Mouse (Mus musculus) liver, adult 2 months (tissue): ENCODE results near the gene Cutc. TPM values are rescaled to one million over a fixed set of nuclear protein-coding genes. Genes with fewer than 3 reads are reported as not detected.
A peak's percentile ranks its signal among the peaks of the same experiment; 100 is the strongest.

Experiments
- DNase-seq: peaks from one replicate; pipeline ENCODE4 v3.0.0-alpha.2; 2011; ENCODE audit warnings: low read depth, low spot score; ENCODE audit errors: extremely low read depth
- H3K27ac ChIP-seq: fragments of 200-500 bp; replicated peaks from 2 replicates; pipeline ENCODE4 v1.5.1; 2012; ENCODE audit warnings: low read depth, mild to moderate bottlenecking, control low read depth, inconsistent platforms, low read length; ENCODE audit not compliant: insufficient read depth
- H3K27me3 ChIP-seq: fragments of 200-500 bp; 2 replicates; pipeline ENCODE4 v1.6.1; 2012; ENCODE audit warnings: mild to moderate bottlenecking, moderate library complexity, low read length, inconsistent platforms; ENCODE audit not compliant: control insufficient read depth, insufficient read depth
- H3K36me3 ChIP-seq: fragments of 200-500 bp; 2 replicates; pipeline ENCODE4 v1.6.1; 2012; ENCODE audit warnings: low read length, inconsistent platforms; ENCODE audit not compliant: control insufficient read depth, insufficient read depth
- H3K4me1 ChIP-seq: fragments of 200-500 bp; 2 replicates; pipeline ENCODE4 v1.6.1; 2011; ENCODE audit warnings: low read length; ENCODE audit not compliant: control insufficient read depth, insufficient read depth
- H3K4me3 ChIP-seq: fragments of 200-500 bp; 2 replicates; pipeline ENCODE4 v1.5.1; 2011; ENCODE audit warnings: low read depth, mild to moderate bottlenecking, control low read depth, low read length, moderate library complexity; ENCODE audit not compliant: insufficient read depth
- H3K79me2 ChIP-seq: fragments of 200-500 bp; 2 replicates; pipeline ENCODE4 v1.6.1; 2012; ENCODE audit warnings: inconsistent platforms, mild to moderate bottlenecking, low read length, moderate library complexity; ENCODE audit not compliant: control insufficient read depth, insufficient read depth
- H3K9ac ChIP-seq: fragments of 200-500 bp; 2 replicates; pipeline ENCODE4 v1.6.1; 2012; ENCODE audit warnings: low read depth, mild to moderate bottlenecking, control low read depth, inconsistent platforms, low read length
- CTCF ChIP-seq: fragments of 200-500 bp; IDR thresholded peaks from 2 replicates; pipeline ENCODE4 v1.5.1; 2011; ENCODE audit warnings: low read depth, low read length, control low read depth
- POLR2A ChIP-seq: fragments of 200-500 bp; IDR thresholded peaks from 2 replicates; pipeline ENCODE4 v1.6.1; 2011; ENCODE audit warnings: low read length, control low read depth; ENCODE audit not compliant: insufficient read depth; ENCODE audit errors: extremely low read depth
- WGBS: fragments of 180-500 bp; shearing (Covaris S2); methylation state at CpG from one replicate; pipeline ENCODE4 v1.1.7; 2018; 5-methylcytosine and 5-hydroxymethylcytosine counted together
- polyA plus RNA-seq: library from polyadenylated mRNA; depleted of rRNA; stranded (reverse); fragments of >200 nt; gene quantifications from 2 replicates; pipeline ENCODE4 v1.2.3, GENCODE M21; 2012
- total RNA-seq: library from RNA; depleted of rRNA; stranded (reverse); fragments of >200 nt; gene quantifications from 2 replicates; pipeline ENCODE4 v1.2.3, GENCODE M21; 2014

The Cutc gene
- total and polyA plus RNA-seq, 2 experiments = 7.5 to 17.0 TPM

DNA sequence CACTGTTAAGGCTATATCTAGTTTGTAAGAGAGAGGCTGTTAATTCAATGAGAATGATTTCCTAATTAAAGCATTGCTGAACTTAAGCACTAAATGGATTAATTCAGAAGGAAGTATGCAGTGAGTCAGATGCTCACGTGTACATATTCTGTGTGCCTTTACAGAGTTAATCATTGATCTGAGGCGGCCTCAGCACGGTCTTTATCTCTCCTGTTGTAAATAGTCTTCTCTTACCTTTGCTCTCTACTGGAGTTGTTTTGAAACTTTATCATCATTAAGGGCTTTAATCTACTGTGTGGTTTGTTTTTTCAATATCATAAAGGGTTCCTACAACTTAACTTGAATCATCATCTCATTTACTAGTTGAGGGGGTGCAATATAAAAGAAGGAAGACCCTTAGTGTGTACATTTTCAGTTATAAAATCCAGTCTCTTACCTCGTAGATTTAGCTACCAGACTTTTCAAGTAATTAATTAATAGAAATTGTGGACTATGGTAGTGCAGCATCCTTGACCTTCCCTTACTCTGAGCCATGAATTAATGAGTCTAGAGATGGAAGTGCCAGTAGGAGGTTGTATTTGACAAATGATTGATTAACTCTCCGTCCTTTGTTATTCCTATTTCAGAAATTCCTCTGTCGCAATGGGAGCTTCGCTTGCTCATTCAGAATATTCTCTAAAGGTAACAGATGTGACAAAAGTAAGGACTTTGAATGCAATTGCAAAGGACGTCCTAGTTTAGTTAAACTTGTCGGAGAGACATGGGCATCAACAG lies 14.9 kb downstream of the Cutc start:
- TF ChIP-seq CTCF (no peak), POLR2A (no peak)
- WGBS = 22% methylated on average over 9 of the region's 9 CpGs
- H3K27me3 ChIP-seq = no peaks in the 10 kb centered on the region
- peak overlapping the region; percentile 61 for H3K27ac ChIP-seq
- no peaks in the 10 kb centered on the region for H3K79me2 ChIP-seq
- H3K4me3 ChIP-seq = no peak overlapping the region
- peaks cover 24% of the 10 kb centered on the region for H3K4me1 ChIP-seq
- H3K9ac ChIP-seq = no peak overlapping the region
- peak; percentile 98 for DNase-seq
- H3K36me3 ChIP-seq = peaks cover 3% of the 10 kb centered on the region

DNA sequence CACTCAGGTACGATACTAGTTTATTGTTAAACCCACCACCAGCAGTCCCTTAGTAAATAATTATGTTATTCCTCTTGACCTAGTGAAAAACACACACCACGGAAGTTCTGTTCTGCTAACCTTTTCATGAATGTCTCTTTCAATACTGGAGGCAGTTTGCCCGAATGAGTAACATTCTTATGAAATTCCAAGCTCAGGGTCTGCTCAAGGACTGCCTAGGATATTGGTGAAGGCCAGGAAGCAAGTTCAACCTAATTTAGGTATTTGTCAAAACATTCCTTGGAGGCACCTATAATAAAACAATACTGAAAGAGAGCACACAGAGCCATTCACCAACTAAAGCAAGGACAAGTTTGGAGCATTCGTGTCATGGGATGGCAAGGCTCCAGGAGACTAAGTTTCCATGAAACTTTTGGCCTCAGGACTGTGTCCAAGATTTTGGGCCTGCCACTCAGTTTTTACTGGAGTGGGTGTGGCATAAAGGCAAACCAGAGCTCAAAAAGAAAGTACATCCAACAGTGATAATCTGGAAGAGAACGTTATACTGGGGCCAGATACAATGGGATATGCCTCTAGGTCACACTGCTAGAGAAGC lies 16.7 kb downstream of the Cutc start:
- Histone ChIP-seq H3K4me3 (no peak overlapping the region), H3K27ac (peak overlapping the region; percentile 34), H3K4me1 (peaks cover 24% of the 10 kb centered on the region), H3K9ac (no peak overlapping the region), H3K27me3 (no peaks in the 10 kb centered on the region), H3K79me2 (no peaks in the 10 kb centered on the region), H3K36me3 (peaks cover 3% of the 10 kb centered on the region)
- TF ChIP-seq POLR2A (no peak), CTCF (no peak)
- peak; percentile 78 for DNase-seq
- 25% methylated on average over 5 of the region's 5 CpGs for WGBS

DNA sequence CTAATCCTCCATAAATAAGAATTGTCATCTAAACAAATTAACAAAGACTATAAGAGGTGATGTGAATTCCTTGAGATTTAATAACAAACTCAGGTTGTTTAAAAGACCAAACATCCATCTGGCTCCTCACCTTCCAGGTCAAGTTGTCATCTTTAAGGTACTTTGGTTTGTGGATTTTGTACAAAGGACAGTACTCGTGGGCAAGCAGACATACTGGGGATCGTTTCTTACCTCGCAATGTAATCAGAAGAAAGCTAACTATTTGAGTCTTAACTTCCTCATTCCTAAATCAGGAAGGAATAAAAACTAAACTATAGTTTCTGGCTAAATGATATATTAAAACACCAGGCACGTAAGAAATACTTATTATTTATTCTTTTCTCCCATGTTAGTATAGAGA lies 17.8 kb downstream of the Cutc start:
- no peak overlapping the region for H3K27ac ChIP-seq
- TF ChIP-seq CTCF (no peak), POLR2A (no peak)
- peaks cover 24% of the 10 kb centered on the region for H3K4me1 ChIP-seq
- H3K9ac ChIP-seq = no peak overlapping the region
- DNase-seq = no peak
- H3K79me2 ChIP-seq = no peaks in the 10 kb centered on the region
- WGBS = 88% methylated on average over 4 of the region's 4 CpGs
- H3K36me3 ChIP-seq = no peaks in the 10 kb centered on the region; the same call in 1 of the 2 replicates
- no peaks in the 10 kb centered on the region for H3K27me3 ChIP-seq
- H3K4me3 ChIP-seq = no peak overlapping the region

DNA sequence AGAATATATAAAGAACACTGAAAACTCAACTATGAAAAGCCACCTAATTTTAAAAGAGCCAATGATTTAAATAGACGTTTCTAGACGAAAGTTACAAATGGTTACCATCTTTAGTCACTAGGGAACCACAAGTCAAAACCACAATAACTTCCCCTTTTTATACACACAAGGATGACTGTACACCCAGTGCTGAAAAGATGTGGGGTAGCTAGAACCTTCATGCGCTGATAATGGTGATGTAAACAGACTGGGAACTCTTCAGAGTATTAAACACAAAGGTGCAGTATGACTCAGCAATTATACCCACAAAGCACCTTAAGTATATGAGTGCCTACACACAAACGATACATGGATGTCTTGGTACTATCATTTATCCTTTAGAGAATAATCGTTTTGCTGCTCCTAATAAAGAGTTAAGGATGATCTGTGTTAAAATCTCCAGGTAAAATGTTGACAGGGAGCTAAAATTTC lies 18.7 kb downstream of the Cutc start:
- DNase-seq = no peak
- TF ChIP-seq CTCF = no peak
- TF ChIP-seq POLR2A = no peak
- 90% methylated on average over 5 of the region's 5 CpGs for WGBS

DNA sequence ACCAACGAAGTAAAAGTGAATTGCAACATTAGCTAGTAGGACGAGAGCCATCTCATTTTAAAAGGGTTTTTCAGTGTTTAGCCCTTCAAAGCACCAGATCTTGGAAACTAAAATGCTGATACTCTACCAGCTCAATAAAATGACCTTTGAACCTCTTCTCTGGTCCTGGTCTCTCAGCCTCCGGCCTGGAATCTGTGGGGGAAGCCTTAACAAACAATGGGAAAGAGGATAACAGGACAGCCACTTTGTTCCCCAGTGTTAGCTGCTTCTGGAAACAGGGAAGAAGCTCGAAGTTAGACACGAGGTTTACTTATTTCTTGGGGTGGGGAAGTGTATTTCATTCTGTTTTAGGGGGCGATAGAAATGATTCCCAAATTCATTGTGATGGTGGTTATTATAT lies 19.5 kb downstream of the Cutc start:
- no peak overlapping the region for H3K9ac ChIP-seq
- H3K4me3 ChIP-seq = no peak overlapping the region
- peaks cover 18% of the 10 kb centered on the region for H3K4me1 ChIP-seq
- H3K79me2 ChIP-seq = no peaks in the 10 kb centered on the region
- H3K27ac ChIP-seq = no peak overlapping the region
- 39% methylated on average over 6 of the region's 6 CpGs for WGBS
- no peaks in the 10 kb centered on the region for H3K27me3 ChIP-seq
- DNase-seq = peak; percentile 47
- H3K36me3 ChIP-seq = no peaks in the 10 kb centered on the region; the same call in 1 of the 2 replicates
- TF ChIP-seq POLR2A (no peak), CTCF (no peak)

More for the DNA sequence above, 18.7 kb downstream of the Cutc start:
- peaks cover 21% of the 10 kb centered on the region for H3K4me1 ChIP-seq
- no peak overlapping the region for H3K27ac ChIP-seq
- no peaks in the 10 kb centered on the region for H3K79me2 ChIP-seq
- no peak overlapping the region for H3K4me3 ChIP-seq
- H3K27me3 ChIP-seq = no peaks in the 10 kb centered on the region
- H3K9ac ChIP-seq = no peak overlapping the region
- no peaks in the 10 kb centered on the region; the same call in 1 of the 2 replicates for H3K36me3 ChIP-seq
